Mouse (Mus musculus) liver, embryonic 18 days (tissue): ENCODE measurements around the gene Rho. TPM values are rescaled to one million over a fixed set of nuclear protein-coding genes. Genes with fewer than 3 reads are reported as not detected.

Experiments
- polyA plus RNA-seq: library from polyadenylated mRNA; depleted of rRNA; stranded (reverse); fragments of >200 nt; gene quantifications from 2 replicates; pipeline ENCODE4 v1.2.3, GENCODE M21; 2012; rRNA removed

Rho gene
- 0.04 and 0.05 TPM in 2 replicates for polyA plus RNA-seq

GRCm38 (mm10) chr6:115931639-115932038, at the start of gene Rho:
Gene Rho, plus strand, starts transcription at chr6:115931748.

GRCm38 (mm10) chr6:115944638-115945037, 13.1 kb downstream of the Rho start, which contains the start of gene H1foo:
Gene H1foo, plus strand, starts transcription at chr6:115944938.

Other genes starting within 250 kb of the Rho start
- 23.6 and 25.5 TPM in 2 replicates for gene Tmem40, start 169.3 kb upstream of the Rho start, polyA plus RNA-seq
- gene Cand2, start 157.2 kb upstream of the Rho start, polyA plus RNA-seq = 1.2 and 1.4 TPM in 2 replicates
- 1,768 and 1,872 TPM in 2 replicates for gene Rpl32, start 123.0 kb upstream of the Rho start, polyA plus RNA-seq
- 0.12 and 0.13 TPM in 2 replicates for gene Efcab12, start 93.3 kb upstream of the Rho start, polyA plus RNA-seq
- gene Mbd4, start 78.4 kb upstream of the Rho start, polyA plus RNA-seq = 3.7 and 3.9 TPM in 2 replicates
- 2.0 TPM in 2 replicates for gene Ift122, start 78.3 kb upstream of the Rho start, polyA plus RNA-seq
- gene H1foo, start 13.2 kb downstream of the Rho start, polyA plus RNA-seq = not detected in 2 replicates
- 17.9 and 23.0 TPM in 2 replicates for gene Plxnd1, start 63.3 kb downstream of the Rho start, polyA plus RNA-seq